ENCODE assay signal across 16 mouse cellular contexts in genomic region chr2:93237055-93237454, GRCm38 (mm10). TPM values are rescaled to one million over a fixed set of nuclear protein-coding genes. Genes with fewer than 3 reads are reported as not detected.
DNase-seq lines count a peak whose midpoint lies in the region; ATAC-seq and TF ChIP-seq lines count a peak whose summit lies in the region.
"Had no signal": no experiment of that assay in that cellular context is flagged by ENCODE, and none has a peak within 500 bp of the region (broad histone marks: within the 10 kb centered on the region; RNA-seq: fewer than 3 reads in every experiment).

No protein-coding gene starts in this region.

- no peak for TF ChIP-seq POLR2A in liver, adult 2 months (IDR thresholded peaks at IDR 0.05; ENCODE audit: extremely low read depth, insufficient read depth, low read length)

- no peaks in the 10 kb centered on the region for H3K4me1 ChIP-seq in liver, adult 2 months (ENCODE audit: control insufficient read depth, insufficient read depth, low read length)
- H3K4me1 ChIP-seq in liver, embryonic 12.5 days, result peaks cover 4% of the 10 kb centered on the region; the same call in 1 of the 2 replicates
- H3K4me1 ChIP-seq in intestine, embryonic 15.5 days (replicated peaks), result peaks cover 4% of the 10 kb centered on the region; the same call in 1 of the 2 replicates

- H3K4me3 ChIP-seq in liver, adult 2 months (ENCODE audit: insufficient read depth, low read depth, low read length), result no peak overlapping the region
- H3K4me3 ChIP-seq in liver, embryonic 12.5 days, result no peak overlapping the region
- H3K4me3 ChIP-seq in intestine, embryonic 15.5 days (replicated peaks), result no peak overlapping the region
- H3K4me3 ChIP-seq: hindbrain, embryonic 15.5 days; myocyte had no signal

- H3K9ac ChIP-seq in liver, adult 2 months (ENCODE audit: low read depth, low read length), result no peak overlapping the region
- no peak overlapping the region for H3K9ac ChIP-seq in liver, embryonic 12.5 days
- no peak overlapping the region for H3K9ac ChIP-seq in intestine, embryonic 15.5 days
- H3K9ac ChIP-seq: hindbrain, embryonic 15.5 days; liver, embryonic 14.5 days had no signal

- H3K79me2 ChIP-seq in liver, adult 2 months (ENCODE audit: control insufficient read depth, insufficient read depth, low read length), result no peaks in the 10 kb centered on the region

- H3K27me3 ChIP-seq in liver, adult 2 months (ENCODE audit: control insufficient read depth, insufficient read depth, low read length), result no peaks in the 10 kb centered on the region
- no peaks in the 10 kb centered on the region for H3K27me3 ChIP-seq in liver, embryonic 12.5 days (replicated peaks)
- no peaks in the 10 kb centered on the region for H3K27me3 ChIP-seq in intestine, embryonic 15.5 days (replicated peaks)
- H3K27me3 ChIP-seq: hindbrain, embryonic 15.5 days had no signal

- H3K27ac ChIP-seq in liver, adult 2 months (replicated peaks; ENCODE audit: insufficient read depth, low read depth, low read length), result no peak overlapping the region
- no peak overlapping the region for H3K27ac ChIP-seq in liver, embryonic 12.5 days
- H3K27ac ChIP-seq in intestine, embryonic 15.5 days, result no peak overlapping the region
- H3K27ac ChIP-seq: hindbrain, embryonic 15.5 days; liver, embryonic 14.5 days had no signal

- H3K4me2 ChIP-seq in liver, embryonic 12.5 days, result no peak overlapping the region
- H3K4me2 ChIP-seq in intestine, embryonic 15.5 days (replicated peaks), result no peak overlapping the region
- H3K4me2 ChIP-seq: hindbrain, embryonic 15.5 days had no signal

- no peak for ATAC-seq in liver, embryonic 12.5 days
- peak; percentile 50; the same call in 1 of the 2 replicates for ATAC-seq in intestine, embryonic 15.5 days

- no peaks in the 10 kb centered on the region for H3K36me3 ChIP-seq in liver, adult 2 months (ENCODE audit: control insufficient read depth, insufficient read depth, low read length)
- H3K36me3 ChIP-seq in liver, embryonic 12.5 days, result no peaks in the 10 kb centered on the region
- H3K36me3 ChIP-seq in intestine, embryonic 15.5 days, result no peaks in the 10 kb centered on the region
- H3K36me3 ChIP-seq: hindbrain, embryonic 15.5 days had no signal

- H3K9me3 ChIP-seq in liver, embryonic 12.5 days (replicated peaks), result no peaks in the 10 kb centered on the region
- H3K9me3 ChIP-seq in intestine, embryonic 15.5 days, result no peaks in the 10 kb centered on the region
- H3K9me3 ChIP-seq: hindbrain, embryonic 15.5 days had no signal

- DNase-seq in liver, adult 2 months (ENCODE audit: extremely low read depth, low read depth, low spot score), result peak; percentile 57
- peak; percentile 54 for DNase-seq in kidney, adult 18-20 months
- peak; percentile 67 to 80 for DNase-seq in kidney, postnatal 25 days
- no peak for DNase-seq in neural tube, embryonic 10.5 days (ENCODE audit: extremely low spot score, low spot score)
- DNase-seq in layer of hippocampus, adult 9-11 months, result no peak
- DNase-seq: cerebellum, adult 11 months; cerebellum, postnatal 25 days; layer of hippocampus, postnatal 36 days; left cerebral cortex, postnatal 4 days; lung, postnatal 10 days; right cerebral cortex, adult 18-20 months had no signal

- no peak for TF ChIP-seq CTCF in liver, adult 2 months (IDR thresholded peaks at IDR 0.05; ENCODE audit: low read depth, low read length)

- 61% methylated on average over 1 of the region's 1 CpGs for WGBS in liver, adult 2 months
- 50% methylated on average over 1 of the region's 1 CpGs for WGBS in liver, embryonic 12.5 days (ENCODE audit: insufficient replicate concordance)
- 52% methylated on average over 1 of the region's 1 CpGs for WGBS in intestine, embryonic 15.5 days

RNA-seq across cellular contexts. Expression of gene Trp53i11, which starts 49.7 kb away (rescaled TPM):
- total RNA-seq in liver, adult 2 months (2014; rRNA removed), result 1.9 and 5.0 TPM in 2 replicates
- polyA plus RNA-seq in liver, adult 2 months (2012; rRNA removed), result 7.1 and 9.1 TPM in 2 replicates
- polyA plus RNA-seq in liver, embryonic 12.5 days (2016; fragmentation: Nextera tagmentation; extraction: Ambion mirVana), result 2.6 and 3.2 TPM in 2 replicates
- 36.0 and 38.8 TPM in 2 replicates for polyA plus RNA-seq in intestine, embryonic 15.5 days (2015; fragmentation: Nextera tagmentation; extraction: Ambion mirVana)

Comparison
In these comparisons a context has a peak if more than half of its experiments do, and no peak if none do; other contexts are left out.
1. DNase-seq: peak in liver, adult 2 months (single experiment), kidney, adult 18-20 months (single experiment) and kidney, postnatal 25 days (2 of 2); none in neural tube, embryonic 10.5 days (single experiment) and layer of hippocampus, adult 9-11 months (single experiment).